Mouse (Mus musculus) stomach, embryonic 14.5 days (tissue): ENCODE measurements around the gene Meis3. TPM values are rescaled to one million over a fixed set of nuclear protein-coding genes. Genes with fewer than 3 reads are reported as not detected.

Source experiments
- ATAC-seq: fragments of 200-750 bp; cut with Nextera tagmentation; 2 replicates; pipeline ENCODE4 v1.8.0; 2017; ENCODE audit warnings: low read depth, moderate TSS enrichment; ENCODE audit not compliant: insufficient number of reproducible peaks, insufficient read depth, low FRiP score
- H3K27ac ChIP-seq: fragments of 300-500 bp; sonication (generic); 2 replicates; pipeline ENCODE4 v1.5.1; 2014; ENCODE audit warnings: mild to moderate bottlenecking, low read length, moderate library complexity, mixed read lengths
- H3K27me3 ChIP-seq: fragments of 300-500 bp; sonication (generic); 2 replicates; pipeline ENCODE4 v1.6.1; 2014; ENCODE audit warnings: low read length, control low read depth, mixed read lengths; ENCODE audit not compliant: control insufficient read depth, insufficient read depth
- H3K36me3 ChIP-seq: fragments of 300-500 bp; sonication (generic); 2 replicates; pipeline ENCODE4 v1.6.1; 2014; ENCODE audit warnings: mild to moderate bottlenecking, control low read depth, low read length, moderate library complexity, mixed read lengths; ENCODE audit not compliant: control insufficient read depth, insufficient read depth
- H3K4me1 ChIP-seq: fragments of 300-500 bp; sonication (generic); 2 replicates; pipeline ENCODE4 v1.6.1; 2014; ENCODE audit warnings: low read length, control low read depth, mixed read lengths; ENCODE audit not compliant: control insufficient read depth, insufficient read depth
- H3K4me2 ChIP-seq: fragments of 300-500 bp; sonication (generic); replicated peaks from 2 replicates; pipeline ENCODE4 v1.6.1; 2014; ENCODE audit warnings: low read depth, low read length, control low read depth
- H3K4me3 ChIP-seq: fragments of 300-500 bp; sonication (generic); 2 replicates; pipeline ENCODE4 v1.5.1; 2014; ENCODE audit warnings: low read depth, low read length, control low read depth
- H3K9ac ChIP-seq: fragments of 300-500 bp; sonication (generic); replicated peaks from 2 replicates; pipeline ENCODE4 v1.6.1; 2014; ENCODE audit warnings: low read depth, mild to moderate bottlenecking, control low read depth, low read length, moderate library complexity, mixed read lengths
- H3K9me3 ChIP-seq: fragments of 300-500 bp; sonication (generic); 2 replicates; pipeline ENCODE4 v1.6.1; 2016; ENCODE audit warnings: low read depth, low read length, control low read depth; ENCODE audit not compliant: control insufficient read depth
- WGBS: fragments of 180-500 bp; shearing (Covaris S2); extraction: QIAGEN DNeasy Blood & Tissue Kit; methylation state at CpG from one replicate; pipeline ENCODE4 v1.1.7; 2014; 5-methylcytosine and 5-hydroxymethylcytosine counted together
- polyA plus RNA-seq: library from polyadenylated mRNA; unstranded; fragments of >200 nt; fragmentation: Nextera tagmentation; extraction: Ambion mirVana; gene quantifications from 2 replicates; pipeline ENCODE4 v1.2.1, GENCODE M21; 2014

The Meis3 gene
- polyA plus RNA-seq, 1 experiment from 2014 or later: 44.4 TPM

DNA sequence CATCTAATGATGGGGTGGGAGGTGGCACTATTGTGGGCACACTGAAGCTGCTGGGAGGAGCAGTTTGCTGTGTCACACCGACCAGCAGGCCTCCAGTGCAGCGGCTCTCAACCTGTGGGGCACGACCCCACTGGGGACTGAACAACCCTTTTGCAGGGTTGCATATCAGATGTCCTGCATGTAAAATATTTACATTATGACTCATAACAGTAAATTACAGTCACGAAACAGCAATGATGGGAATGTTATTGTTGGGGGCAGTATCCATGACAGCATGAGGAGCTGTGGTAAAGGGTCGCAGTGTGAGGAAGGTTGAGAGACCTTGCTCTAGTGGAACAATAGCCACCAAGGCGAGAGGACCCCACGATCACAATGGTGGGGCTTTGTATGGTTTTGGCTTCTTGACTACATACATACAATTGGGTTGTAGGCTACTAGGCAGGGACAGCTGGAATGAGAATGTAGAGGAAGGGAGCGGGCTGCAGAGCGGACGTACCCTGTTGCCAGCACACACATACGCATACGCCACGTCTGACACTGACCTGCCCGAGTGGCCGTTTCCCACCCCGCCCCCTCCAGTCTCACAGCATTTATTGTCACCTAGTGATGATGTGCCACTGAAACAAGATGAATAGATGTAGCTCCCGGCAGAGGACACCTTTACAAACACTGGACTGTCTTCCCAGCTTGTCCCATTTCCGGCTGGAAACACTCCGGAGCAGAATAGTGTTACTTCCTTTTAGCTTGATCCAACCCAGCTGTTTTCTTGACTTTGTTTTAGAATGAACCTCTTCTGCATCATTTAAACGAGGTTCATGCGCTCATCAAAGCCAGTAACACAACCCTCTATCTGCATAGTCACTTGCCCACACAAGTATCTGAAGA lies 34.1 kb downstream of the Meis3 start:
- Histone ChIP-seq H3K4me1 (0 out of 2 replicates have a peak, but pooled peaks cover 7% of the 10 kb centered on the region), H3K36me3 (peaks cover 36% of the 10 kb centered on the region), H3K9me3 (no peaks in the 10 kb centered on the region), H3K27me3 (no peaks in the 10 kb centered on the region), H3K4me3 (no peak overlapping the region), H3K9ac (no peak overlapping the region), H3K27ac (peak overlapping the region; percentile 58), H3K4me2 (no peak overlapping the region)
- no peak for ATAC-seq
- 64% methylated on average over 21 of the region's 21 CpGs for WGBS

DNA sequence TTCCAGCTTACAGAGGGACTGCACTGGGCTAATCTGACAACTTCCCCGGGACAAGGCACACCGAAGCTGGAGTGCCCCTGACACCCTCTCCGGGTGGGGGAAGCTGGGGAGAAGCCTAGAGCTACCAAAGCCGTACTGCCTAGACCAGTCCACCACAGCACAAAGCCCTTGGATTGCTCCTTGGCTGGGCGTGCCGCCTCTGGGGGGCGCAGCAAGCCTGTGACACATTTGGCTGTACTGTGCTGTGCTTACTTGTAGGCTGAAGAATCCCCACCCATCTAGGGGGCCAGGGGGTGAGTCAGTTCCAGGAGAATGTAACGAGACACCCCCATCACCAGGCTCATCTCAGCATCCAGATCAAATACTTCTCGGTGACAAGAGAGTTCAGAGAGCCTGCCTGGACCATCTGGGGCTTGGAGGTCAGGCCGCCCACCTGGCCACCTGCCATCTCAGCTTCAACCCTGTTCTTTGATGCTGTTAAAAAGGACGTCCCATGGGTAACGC lies 36.0 kb downstream of the Meis3 start:
- no peak overlapping the region for H3K27ac ChIP-seq
- no peak overlapping the region for H3K4me2 ChIP-seq
- no peak overlapping the region for H3K4me3 ChIP-seq
- peaks cover 43% of the 10 kb centered on the region for H3K36me3 ChIP-seq
- H3K4me1 ChIP-seq: 0 out of 2 replicates have a peak, but pooled peaks cover 7% of the 10 kb centered on the region
- no peaks in the 10 kb centered on the region for H3K9me3 ChIP-seq
- no peak for ATAC-seq
- 69% methylated on average over 12 of the region's 12 CpGs for WGBS
- H3K9ac ChIP-seq: no peak overlapping the region
- H3K27me3 ChIP-seq: no peaks in the 10 kb centered on the region

DNA sequence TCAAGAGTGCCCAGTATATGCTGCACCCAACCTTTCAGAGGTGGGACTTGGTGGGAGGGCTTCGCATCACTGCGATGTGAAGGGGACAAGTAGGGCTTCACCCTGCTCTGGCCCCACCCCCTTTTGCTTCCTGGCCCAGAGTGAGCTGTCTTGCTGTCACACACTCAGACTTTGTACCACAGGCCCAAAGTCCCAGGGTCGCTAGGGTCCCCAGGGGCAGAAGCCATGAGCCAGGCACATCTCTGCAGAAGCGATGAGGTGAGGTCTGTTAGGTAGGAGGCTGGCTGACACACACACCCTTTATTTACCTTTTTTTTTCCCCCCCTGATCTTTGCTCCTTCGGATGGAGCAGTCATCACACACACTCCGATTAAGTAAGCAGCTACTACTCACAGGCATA lies 38.3 kb downstream of the Meis3 start:
- Histone ChIP-seq H3K4me1 (0 out of 2 replicates have a peak, but pooled peaks cover 7% of the 10 kb centered on the region), H3K9ac (no peak overlapping the region), H3K4me3 (no peak overlapping the region), H3K4me2 (no peak overlapping the region), H3K27me3 (no peaks in the 10 kb centered on the region), H3K9me3 (no peaks in the 10 kb centered on the region), H3K27ac (no peak overlapping the region), H3K36me3 (peaks cover 47% of the 10 kb centered on the region)
- no peak for ATAC-seq
- 82% methylated on average over 6 of the region's 6 CpGs for WGBS

DNA sequence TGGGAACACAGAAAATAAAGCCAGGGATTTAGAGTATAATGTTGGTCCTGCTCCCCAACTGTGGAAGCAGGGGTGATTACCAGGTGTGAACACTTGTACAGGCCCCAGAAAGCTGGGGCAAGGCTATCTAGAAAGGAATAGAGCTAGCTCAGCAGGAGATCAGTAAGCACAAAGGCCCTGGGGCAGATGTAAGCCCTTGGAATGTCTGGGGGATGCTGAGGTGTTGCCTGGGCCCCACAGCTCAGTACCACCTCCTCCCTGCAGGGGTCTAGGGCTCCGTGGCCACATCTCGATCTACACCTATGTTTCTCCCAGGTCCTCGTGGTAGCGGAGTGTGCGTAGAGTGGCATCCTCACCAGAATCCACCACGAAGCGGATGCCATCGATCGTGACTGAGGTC lies 39.1 kb downstream of the Meis3 start:
- 89% methylated on average over 9 of the region's 9 CpGs for WGBS
- Histone ChIP-seq H3K4me3 (no peak overlapping the region), H3K9ac (no peak overlapping the region), H3K9me3 (no peaks in the 10 kb centered on the region), H3K27me3 (no peaks in the 10 kb centered on the region), H3K4me1 (0 out of 2 replicates have a peak, but pooled peaks cover 3% of the 10 kb centered on the region), H3K36me3 (peaks cover 52% of the 10 kb centered on the region), H3K27ac (no peak overlapping the region), H3K4me2 (no peak overlapping the region)
- no peak for ATAC-seq

DNA sequence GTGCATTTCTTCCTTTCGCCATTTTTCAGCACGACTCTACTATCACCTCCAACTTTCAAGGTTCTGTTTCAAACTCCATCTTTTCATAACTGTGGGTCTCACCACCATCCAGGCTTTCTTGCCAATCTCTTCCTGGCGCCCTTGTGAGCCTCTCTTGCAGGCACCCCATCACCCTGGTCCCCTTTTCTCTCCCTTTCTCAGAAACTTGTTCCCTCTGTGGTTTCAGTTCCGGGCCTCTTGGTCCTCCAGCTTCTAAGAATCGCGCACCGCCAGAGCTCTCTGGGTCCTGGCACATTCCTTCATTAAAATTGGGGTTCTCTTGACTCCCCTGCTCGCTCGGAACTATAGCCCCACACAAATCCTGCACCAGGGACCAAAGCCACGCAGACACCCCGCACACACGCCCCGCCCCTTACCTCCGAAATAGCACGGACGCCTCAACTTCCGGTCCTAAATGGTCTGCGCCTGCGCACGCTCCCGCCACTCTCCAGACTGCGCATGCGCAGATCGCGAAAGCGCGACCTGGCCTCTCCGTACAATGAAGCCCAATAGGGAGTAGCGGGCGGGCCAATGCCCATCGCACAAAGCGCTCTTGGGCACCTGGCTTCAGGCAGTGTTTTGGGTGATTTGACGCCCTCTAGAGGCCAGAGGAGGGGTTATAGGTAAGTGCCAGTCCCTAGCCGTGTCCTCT lies 46.8 kb downstream of the Meis3 start, which contains the start of gene Dhx34:
Dhx34 (minus strand) TSS at position 456 of the 691 bp plus-strand sequence.
- peak within 1 kb of the TSS; percentile 77 for H3K9ac ChIP-seq
- peaks cover 7% of the 10 kb centered on the region; the same call in 1 of the 2 replicates for H3K36me3 ChIP-seq
- no peaks in the 10 kb centered on the region for H3K9me3 ChIP-seq
- WGBS: 1% methylated on average over 34 of the region's 34 CpGs
- peak within 1 kb of the TSS; percentile 77 for H3K27ac ChIP-seq
- H3K4me1 ChIP-seq: no peaks in the 10 kb centered on the region
- peak; percentile 96 for ATAC-seq
- H3K4me2 ChIP-seq: peak within 1 kb of the TSS; percentile 56
- H3K4me3 ChIP-seq: peak within 1 kb of the TSS; percentile 60
- no peaks in the 10 kb centered on the region for H3K27me3 ChIP-seq

DNA sequence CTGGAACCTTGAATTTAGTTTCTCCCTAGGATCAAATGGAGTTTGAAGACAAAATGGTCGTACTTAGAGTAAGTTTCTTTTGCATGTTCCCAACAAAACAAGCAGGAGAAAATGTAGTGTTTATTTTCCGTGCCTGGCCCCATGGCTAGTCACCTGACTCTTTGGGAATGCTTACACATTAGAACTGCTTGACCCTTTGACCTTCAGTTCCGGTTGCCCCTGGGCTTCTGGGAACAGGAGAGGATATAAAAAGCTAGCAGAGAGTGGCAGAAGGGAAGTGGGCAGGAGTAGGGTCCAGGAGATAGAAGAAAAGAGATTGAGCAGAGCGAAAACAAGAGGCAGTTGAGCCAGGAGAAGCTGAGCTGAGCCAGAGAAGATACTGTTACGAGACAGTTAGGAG lies 55.0 kb downstream of the Meis3 start:
- no peaks in the 10 kb centered on the region for H3K27me3 ChIP-seq
- ATAC-seq: no peak
- H3K4me1 ChIP-seq: no peaks in the 10 kb centered on the region
- H3K4me3 ChIP-seq: no peak overlapping the region
- WGBS: 33% methylated on average over 5 of the region's 5 CpGs
- H3K36me3 ChIP-seq: no peaks in the 10 kb centered on the region
- no peaks in the 10 kb centered on the region for H3K9me3 ChIP-seq
- H3K4me2 ChIP-seq: no peak overlapping the region
- no peak overlapping the region for H3K9ac ChIP-seq
- no peak overlapping the region for H3K27ac ChIP-seq

Other genes with a start within 250 kb of the Meis3 start
- gene Nop53, start 229.0 kb upstream of the Meis3 start, polyA plus RNA-seq: 187 and 201 TPM in 2 replicates
- 36.1 and 49.9 TPM in 2 replicates for gene Ehd2, start 207.5 kb upstream of the Meis3 start, polyA plus RNA-seq
- gene Bicra, start 127.2 kb upstream of the Meis3 start, polyA plus RNA-seq: 7.7 and 8.3 TPM in 2 replicates
- gene Zfp541, start 113.3 kb upstream of the Meis3 start, polyA plus RNA-seq: 0.12 TPM in 1 of 2 replicates, not detected in the other
- 188 and 213 TPM in 2 replicates for gene Napa, start 76.6 kb upstream of the Meis3 start, polyA plus RNA-seq
- 30.3 and 31.2 TPM in 2 replicates for gene Kptn, start 55.2 kb upstream of the Meis3 start, polyA plus RNA-seq
- gene Slc8a2, start 45.3 kb upstream of the Meis3 start, polyA plus RNA-seq: 0.35 and 0.38 TPM in 2 replicates
- gene Dhx34, start 46.9 kb downstream of the Meis3 start, polyA plus RNA-seq: 8.4 and 9.9 TPM in 2 replicates
- 0.14 and 0.27 TPM in 2 replicates for gene C5ar2, start 69.1 kb downstream of the Meis3 start, polyA plus RNA-seq
- 2.4 and 3.2 TPM in 2 replicates for gene C5ar1, start 84.5 kb downstream of the Meis3 start, polyA plus RNA-seq
- 19.0 and 19.5 TPM in 2 replicates for gene Inafm1, start 98.5 kb downstream of the Meis3 start, polyA plus RNA-seq
- 20.5 and 23.4 TPM in 2 replicates for gene Ccdc9, start 111.7 kb downstream of the Meis3 start, polyA plus RNA-seq
- 5.2 and 5.3 TPM in 2 replicates for gene Bbc3, start 133.3 kb downstream of the Meis3 start, polyA plus RNA-seq
- 266 and 292 TPM in 2 replicates for gene Sae1, start 212.7 kb downstream of the Meis3 start, polyA plus RNA-seq
- gene Zc3h4, start 225.8 kb downstream of the Meis3 start, polyA plus RNA-seq: 16.3 and 20.6 TPM in 2 replicates